Mouse (Mus musculus) erythroblast, embryonic 14.5 days (primary cell): Measurements from ENCODE around the gene Klhl5. TPM values are rescaled to one million over a fixed set of nuclear protein-coding genes. Genes with fewer than 3 reads are reported as not detected.

Source experiments
- H3K27me3 ChIP-seq: 2 replicates; pipeline ENCODE4 v1.6.1; 2012; ENCODE audit warnings: inconsistent platforms; ENCODE audit not compliant: control insufficient read depth
- H3K36me3 ChIP-seq: 2 replicates; pipeline ENCODE4 v1.6.1; 2012; ENCODE audit warnings: mild to moderate bottlenecking, inconsistent platforms; ENCODE audit not compliant: control insufficient read depth
- H3K4me1 ChIP-seq: 2 replicates; pipeline ENCODE4 v1.6.1; 2012; ENCODE audit warnings: inconsistent platforms; ENCODE audit not compliant: control insufficient read depth
- H3K4me3 ChIP-seq: replicated peaks from 2 replicates; pipeline ENCODE3; 2012; ENCODE audit warnings: moderate library complexity, mild to moderate bottlenecking, inconsistent platforms
- H3K9me3 ChIP-seq: 2 replicates; pipeline ENCODE4 v1.6.1; 2012; ENCODE audit warnings: low read length, inconsistent platforms, mixed read lengths; ENCODE audit not compliant: control insufficient read depth
- GATA1 ChIP-seq: IDR thresholded peaks from 2 replicates; pipeline ENCODE4 v1.6.1; 2012; ENCODE audit warnings: low read length, inconsistent platforms, mixed read lengths
- TAL1 ChIP-seq: IDR thresholded peaks from 3 replicates; pipeline ENCODE4 v1.6.1; 2012; ENCODE audit warnings: low read length, inconsistent platforms, mixed read lengths
- polyA plus RNA-seq: library from polyadenylated mRNA; stranded (reverse); fragments of >175 nt; gene quantifications from 2 replicates; pipeline ENCODE4 v1.2.3, GENCODE M21; 2012

Klhl5 gene
- polyA plus RNA-seq = 0.01 TPM in 1 of 2 replicates, not detected in the other

GRCm38 (mm10) chr5:65106876-65107772 lies at the start of gene Klhl5:
TSS of gene Klhl5 (plus strand) at chr5:65107539.
- TF ChIP-seq TAL1 (no peak), GATA1 (no peak)
- Histone ChIP-seq H3K4me3 (peak within 1 kb of the TSS; percentile 66), H3K9me3 (no peaks in the 10 kb centered on the region), H3K27me3 (peaks cover 10% of the 10 kb centered on the region), H3K36me3 (no peaks in the 10 kb centered on the region), H3K4me1 (peaks cover 10% of the 10 kb centered on the region)

GRCm38 (mm10) chr5:65057596-65057995 lies 49.7 kb upstream of the Klhl5 start:
- no peak for TF ChIP-seq GATA1
- TF ChIP-seq TAL1 = no peak
- no peaks in the 10 kb centered on the region for H3K36me3 ChIP-seq
- no peaks in the 10 kb centered on the region for H3K4me1 ChIP-seq
- H3K9me3 ChIP-seq = no peaks in the 10 kb centered on the region
- no peaks in the 10 kb centered on the region for H3K27me3 ChIP-seq
- H3K4me3 ChIP-seq = no peak overlapping the region

GRCm38 (mm10) chr5:65059806-65060205 lies 47.5 kb upstream of the Klhl5 start:
- Histone ChIP-seq H3K4me1 (no peaks in the 10 kb centered on the region), H3K27me3 (no peaks in the 10 kb centered on the region), H3K4me3 (no peak overlapping the region), H3K36me3 (no peaks in the 10 kb centered on the region), H3K9me3 (no peaks in the 10 kb centered on the region)
- TF ChIP-seq TAL1 (no peak), GATA1 (no peak)

- TF ChIP-seq GATA1 (no peak), TAL1 (no peak)
- no peak overlapping the region for H3K4me3 ChIP-seq
- H3K4me1 ChIP-seq = no peaks in the 10 kb centered on the region
- no peaks in the 10 kb centered on the region for H3K9me3 ChIP-seq
- no peaks in the 10 kb centered on the region for H3K27me3 ChIP-seq
- no peaks in the 10 kb centered on the region for H3K36me3 ChIP-seq
Observed at GRCm38 (mm10) chr5:65062236-65062635, 45.1 kb upstream of the Klhl5 start.

- TF ChIP-seq TAL1 (no peak), GATA1 (no peak)
- Histone ChIP-seq H3K27me3 (no peaks in the 10 kb centered on the region), H3K36me3 (no peaks in the 10 kb centered on the region), H3K4me3 (no peak overlapping the region), H3K4me1 (no peaks in the 10 kb centered on the region), H3K9me3 (no peaks in the 10 kb centered on the region)
Observed at GRCm38 (mm10) chr5:65063266-65063665, 44.1 kb upstream of the Klhl5 start.

GRCm38 (mm10) chr5:65068166-65068565 lies 39.2 kb upstream of the Klhl5 start:
- Histone ChIP-seq H3K9me3 (no peaks in the 10 kb centered on the region), H3K27me3 (no peaks in the 10 kb centered on the region), H3K4me3 (no peak overlapping the region), H3K36me3 (no peaks in the 10 kb centered on the region), H3K4me1 (no peaks in the 10 kb centered on the region)
- no peak for TF ChIP-seq TAL1

GRCm38 (mm10) chr5:65069872-65070271 lies 37.5 kb upstream of the Klhl5 start:
- H3K4me1 ChIP-seq = no peaks in the 10 kb centered on the region
- H3K27me3 ChIP-seq = no peaks in the 10 kb centered on the region
- H3K4me3 ChIP-seq = no peak overlapping the region
- no peaks in the 10 kb centered on the region for H3K36me3 ChIP-seq
- no peaks in the 10 kb centered on the region for H3K9me3 ChIP-seq
- TF ChIP-seq GATA1 = no peak
- no peak for TF ChIP-seq TAL1

GRCm38 (mm10) chr5:65071689-65072118 lies 35.6 kb upstream of the Klhl5 start:
- no peaks in the 10 kb centered on the region for H3K9me3 ChIP-seq
- H3K27me3 ChIP-seq = no peaks in the 10 kb centered on the region
- no peaks in the 10 kb centered on the region for H3K36me3 ChIP-seq
- no peaks in the 10 kb centered on the region for H3K4me1 ChIP-seq
- H3K4me3 ChIP-seq = no peak overlapping the region
- TF ChIP-seq GATA1 (no peak), TAL1 (no peak)

- Histone ChIP-seq H3K4me1 (peaks cover 3% of the 10 kb centered on the region), H3K9me3 (no peaks in the 10 kb centered on the region), H3K27me3 (no peaks in the 10 kb centered on the region), H3K36me3 (no peaks in the 10 kb centered on the region), H3K4me3 (no peak overlapping the region)
- TF ChIP-seq GATA1 = no peak
- TF ChIP-seq TAL1 = no peak
Observed at GRCm38 (mm10) chr5:65073247-65073646, 34.1 kb upstream of the Klhl5 start.
